In genomic region chr12:4906951-4907906, GRCm38 (mm10) we compare ENCODE assay signal across 8 mouse cellular contexts. TPM values are rescaled to one million over a fixed set of nuclear protein-coding genes. Genes with fewer than 3 reads are reported as not detected.
DNase-seq lines count a peak whose midpoint lies in the region; ATAC-seq and TF ChIP-seq lines count a peak whose summit lies in the region.

Gene Ubxn2a (minus strand): TSS chr12:4907705.

- TF ChIP-seq CTCF in bone marrow macrophage, adult 2 months (IDR thresholded peaks at IDR 0.05; ENCODE audit: low read depth, low read length), result no peak
- TF ChIP-seq CTCF in embryonic fibroblast, embryonic 13.5 days (IDR thresholded peaks at IDR 0.05; ENCODE audit: borderline replicate concordance, insufficient read depth, low read length), result no peak

- no peaks in the 10 kb centered on the region for H3K36me3 ChIP-seq in kidney, embryonic 14.5 days (ENCODE audit: control insufficient read depth, insufficient read depth, low read length)
- H3K36me3 ChIP-seq in limb, embryonic 15.5 days, result no peaks in the 10 kb centered on the region

- peaks cover 3% of the 10 kb centered on the region for H3K4me1 ChIP-seq in bone marrow macrophage, adult 2 months (ENCODE audit: control insufficient read depth, insufficient read depth, low read length)
- no peaks in the 10 kb centered on the region for H3K4me1 ChIP-seq in embryonic fibroblast, embryonic 13.5 days (ENCODE audit: control insufficient read depth, insufficient read depth, low read length)
- H3K4me1 ChIP-seq in kidney, embryonic 14.5 days (ENCODE audit: control insufficient read depth, insufficient read depth, low read length), result no peaks in the 10 kb centered on the region
- H3K4me1 ChIP-seq in limb, embryonic 15.5 days, result no peaks in the 10 kb centered on the region

- H3K4me2 ChIP-seq in kidney, embryonic 14.5 days (replicated peaks; ENCODE audit: low read depth, low read length), result peak within 1 kb of the TSS; percentile 88
- peak within 1 kb of the TSS; percentile 69 for H3K4me2 ChIP-seq in limb, embryonic 15.5 days

- no peaks in the 10 kb centered on the region for H3K9me3 ChIP-seq in kidney, embryonic 14.5 days (ENCODE audit: control insufficient read depth, low read length)
- H3K9me3 ChIP-seq in limb, embryonic 15.5 days, result no peaks in the 10 kb centered on the region

- peak; percentile 95 for DNase-seq in A20 (ENCODE audit: low read depth, low spot score)
- peak; percentile 92 to 95 for DNase-seq in heart, adult 9 months (ENCODE audit: low spot score in 2 of 2)
- DNase-seq in spleen, postnatal 4 days (ENCODE audit: low spot score in 2 of 2), result peak; percentile 96 to 98

- WGBS in kidney, embryonic 14.5 days, result under 1% methylated on average over 112 of the region's 125 CpGs
- WGBS in limb, embryonic 15.5 days, result under 1% methylated on average over 123 of the region's 125 CpGs

- peak within 1 kb of the TSS; percentile 81 for H3K9ac ChIP-seq in kidney, embryonic 14.5 days (ENCODE audit: low read depth, low read length)
- H3K9ac ChIP-seq in limb, embryonic 15.5 days, result peak within 1 kb of the TSS; percentile 80

- no peak for TF ChIP-seq POLR2A in bone marrow macrophage, adult 2 months (IDR thresholded peaks at IDR 0.05; ENCODE audit: borderline replicate concordance, low read depth, low read length)
- peak; percentile 42; the same call in 1 of the 2 replicates for TF ChIP-seq POLR2A in embryonic fibroblast, embryonic 13.5 days (IDR thresholded peaks at IDR 0.05; ENCODE audit: low read depth, low read length)

- H3K27me3 ChIP-seq in kidney, embryonic 14.5 days (ENCODE audit: control insufficient read depth, insufficient read depth, low read length), result no peaks in the 10 kb centered on the region
- H3K27me3 ChIP-seq in limb, embryonic 15.5 days, result no peaks in the 10 kb centered on the region

- H3K27ac ChIP-seq in bone marrow macrophage, adult 2 months (ENCODE audit: insufficient read depth, low read depth, low read length), result peak within 1 kb of the TSS; percentile 67
- no peak within 1 kb of the TSS for H3K27ac ChIP-seq in embryonic fibroblast, embryonic 13.5 days (ENCODE audit: insufficient read depth, low read length)
- peak within 1 kb of the TSS; percentile 59 for H3K27ac ChIP-seq in kidney, embryonic 14.5 days (ENCODE audit: low read depth, low read length)
- peak within 1 kb of the TSS; percentile 84 for H3K27ac ChIP-seq in limb, embryonic 15.5 days

- ATAC-seq in kidney, embryonic 14.5 days (ENCODE audit: low FRiP score, low TSS enrichment), result peak; percentile 96
- peak; percentile 91 for ATAC-seq in limb, embryonic 15.5 days (ENCODE audit: insufficient number of reproducible peaks, low FRiP score, low TSS enrichment, low read depth)
- ATAC-seq in monocyte, adult 5-6 weeks (replicated peaks; ENCODE audit: insufficient number of reproducible peaks, low FRiP score, low TSS enrichment, poor library complexity, severe bottlenecking), result peak; percentile 89

- H3K4me3 ChIP-seq in bone marrow macrophage, adult 2 months (ENCODE audit: insufficient read depth, low read length), result peak within 1 kb of the TSS; percentile 80
- H3K4me3 ChIP-seq in embryonic fibroblast, embryonic 13.5 days (ENCODE audit: insufficient read depth, low read length), result peak within 1 kb of the TSS; percentile 72
- peak within 1 kb of the TSS; percentile 69 for H3K4me3 ChIP-seq in kidney, embryonic 14.5 days (ENCODE audit: low read length)
- peak within 1 kb of the TSS; percentile 75 for H3K4me3 ChIP-seq in limb, embryonic 15.5 days

RNA-seq across cellular contexts. Expression of gene Ubxn2a, which starts in this region (rescaled TPM):
- polyA plus RNA-seq in bone marrow macrophage, adult 2 months (2012; ENCODE audit: insufficient read depth, insufficient read length, missing spikeins), result 12.1 and 13.9 TPM in 2 replicates
- polyA plus RNA-seq in embryonic fibroblast, embryonic 13.5 days (2011; ENCODE audit: insufficient read length, low read depth, missing spikeins), result 18.0 and 21.3 TPM in 2 replicates
- polyA plus RNA-seq in kidney, embryonic 14.5 days (2014; fragmentation: Nextera tagmentation; extraction: Ambion mirVana), result 17.4 and 27.0 TPM in 2 replicates
- 24.6 and 25.6 TPM in 2 replicates for polyA plus RNA-seq in limb, embryonic 15.5 days (2015; fragmentation: Nextera tagmentation; extraction: Ambion mirVana)
- total RNA-seq in monocyte, adult 5-6 weeks (2017), result 43.1 to 48.6 TPM (median 47.9 TPM) in 3 replicates
